Mouse (Mus musculus) thymus, adult 2 months (tissue): ENCODE measurements around the gene Usf3.

Source experiments
- CTCF ChIP-seq: fragments of 200-500 bp; IDR thresholded peaks from 2 replicates; pipeline ENCODE4 v1.5.1; 2012; ENCODE audit warnings: mild to moderate bottlenecking, control low read depth, low read length, moderate library complexity, borderline replicate concordance; ENCODE audit not compliant: control insufficient read depth, poor library complexity, insufficient read depth; ENCODE audit errors: extremely low read depth
- POLR2A ChIP-seq: fragments of 200-500 bp; IDR thresholded peaks from 2 replicates; pipeline ENCODE4 v1.6.1; 2012; ENCODE audit warnings: mild to moderate bottlenecking, low read length, control low read depth, moderate library complexity; ENCODE audit not compliant: control insufficient read depth, poor library complexity, insufficient read depth; ENCODE audit errors: extremely low read depth

DNA sequence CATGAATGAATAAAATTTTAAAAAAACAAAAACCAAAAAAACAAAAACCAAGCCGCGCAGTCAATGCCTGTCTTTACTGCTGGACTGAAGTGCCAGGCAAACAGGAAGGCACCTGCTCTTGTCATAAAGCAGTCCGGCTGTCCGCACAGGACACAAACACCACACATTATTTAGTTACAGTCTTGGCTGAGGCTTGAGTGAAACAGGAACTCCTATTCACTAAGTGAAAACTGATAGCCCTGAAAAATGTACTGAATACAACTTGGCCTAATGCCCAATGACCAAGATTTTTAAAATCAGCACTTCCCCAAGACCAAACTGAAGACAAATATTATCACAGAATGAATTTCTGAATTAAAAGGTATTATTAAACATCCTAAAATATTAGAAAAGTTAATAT, 46.6 kb upstream of the Usf3 start:
- no peak for TF ChIP-seq POLR2A
- TF ChIP-seq CTCF: no peak
